Mouse (Mus musculus) embryonic facial prominence, embryonic 11.5 days (tissue): ENCODE data around the gene Tada3. TPM values are rescaled to one million over a fixed set of nuclear protein-coding genes. Genes with fewer than 3 reads are reported as not detected.

Experiments used
- ATAC-seq: fragments of 200-750 bp; cut with Nextera tagmentation; replicated peaks from 2 replicates; pipeline ENCODE4 v1.8.0; 2017; ENCODE audit warnings: low read depth; ENCODE audit not compliant: insufficient number of reproducible peaks, low FRiP score, low TSS enrichment
- DNase-seq: peaks from one replicate; pipeline ENCODE4 v3.0.0-alpha.2; 2015; ENCODE audit warnings: low spot score
- H3K27ac ChIP-seq: fragments of 300-500 bp; sonication (generic); replicated peaks from 2 replicates; pipeline ENCODE4 v1.5.1; 2014; ENCODE audit warnings: mild to moderate bottlenecking, low read depth, low read length, control low read depth
- H3K27me3 ChIP-seq: fragments of 300-500 bp; sonication (generic); 2 replicates; pipeline ENCODE4 v1.6.1; 2014; ENCODE audit warnings: mild to moderate bottlenecking, low read length, moderate library complexity, mixed read lengths; ENCODE audit not compliant: control insufficient read depth, insufficient read depth
- H3K36me3 ChIP-seq: fragments of 300-500 bp; sonication (generic); replicated peaks from 2 replicates; pipeline ENCODE4 v1.6.1; 2014; ENCODE audit warnings: low read depth, mild to moderate bottlenecking, low read length, moderate library complexity, mixed read lengths; ENCODE audit not compliant: control insufficient read depth, insufficient read depth
- H3K4me1 ChIP-seq: fragments of 300-500 bp; sonication (generic); 2 replicates; pipeline ENCODE4 v1.6.1; 2014; ENCODE audit warnings: low read length, mixed read lengths; ENCODE audit not compliant: control insufficient read depth, insufficient read depth
- H3K4me2 ChIP-seq: fragments of 300-500 bp; sonication (generic); 2 replicates; pipeline ENCODE4 v1.6.1; 2014; ENCODE audit warnings: low read depth, mild to moderate bottlenecking, control low read depth, low read length, moderate library complexity
- H3K4me3 ChIP-seq: fragments of 300-500 bp; sonication (generic); 2 replicates; pipeline ENCODE4 v1.5.1; 2014; ENCODE audit warnings: low read depth, low read length, control low read depth
- H3K9ac ChIP-seq: fragments of 300-500 bp; sonication (generic); replicated peaks from 2 replicates; pipeline ENCODE4 v1.6.1; 2014; ENCODE audit warnings: mild to moderate bottlenecking, control low read depth, low read length
- H3K9me3 ChIP-seq: fragments of 300-500 bp; sonication (generic); replicated peaks from 2 replicates; pipeline ENCODE4 v1.6.1; 2016; ENCODE audit warnings: mild to moderate bottlenecking, low read length, inconsistent platforms, mixed read lengths; ENCODE audit not compliant: control insufficient read depth
- WGBS: fragments of 180-500 bp; shearing (Covaris S2); extraction: QIAGEN DNeasy Blood & Tissue Kit; methylation state at CpG from one replicate; pipeline ENCODE4 v1.1.7; 2014; 5-methylcytosine and 5-hydroxymethylcytosine counted together
- polyA plus RNA-seq: library from polyadenylated mRNA; unstranded; fragments of >200 nt; fragmentation: Nextera tagmentation; extraction: Ambion mirVana; gene quantifications from 2 replicates; pipeline ENCODE4 v1.2.1, GENCODE M21; 2014

The Tada3 gene
- polyA plus RNA-seq, 1 experiment from 2014 or later = 44.3 TPM

- DNase-seq (no peak), ATAC-seq (no peak)
- Histone ChIP-seq H3K4me1 (no peaks in the 10 kb centered on the region), H3K4me2 (no peak overlapping the region), H3K36me3 (no peaks in the 10 kb centered on the region), H3K9me3 (no peaks in the 10 kb centered on the region), H3K4me3 (no peak overlapping the region), H3K27me3 (no peaks in the 10 kb centered on the region), H3K27ac (no peak overlapping the region), H3K9ac (no peak overlapping the region)
- WGBS = 61% methylated on average over 1 of the region's 1 CpGs
These were observed 26.5 kb downstream of the Tada3 start for GRCm38 (mm10) chr6:113351161-113351560.

DNA sequence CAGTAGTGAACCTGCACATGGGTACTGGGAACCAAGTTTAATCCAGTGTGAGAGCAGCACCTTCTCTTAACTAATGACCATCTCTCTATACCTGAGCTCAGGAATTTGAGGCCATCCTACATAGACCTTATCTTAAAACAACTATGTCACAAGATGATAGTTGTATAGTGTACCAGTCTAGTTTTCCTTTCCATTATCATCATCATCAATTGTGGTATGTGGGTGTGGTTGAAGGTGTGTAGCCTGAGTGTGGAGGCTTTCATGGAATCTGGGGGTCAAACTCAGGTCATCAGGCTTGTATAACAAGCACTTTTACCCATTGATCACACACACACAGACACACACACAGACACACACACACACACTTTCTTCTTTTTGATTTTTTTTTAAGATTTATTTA, 27.1 kb downstream of the Tada3 start:
- H3K4me1 ChIP-seq = no peaks in the 10 kb centered on the region

DNA sequence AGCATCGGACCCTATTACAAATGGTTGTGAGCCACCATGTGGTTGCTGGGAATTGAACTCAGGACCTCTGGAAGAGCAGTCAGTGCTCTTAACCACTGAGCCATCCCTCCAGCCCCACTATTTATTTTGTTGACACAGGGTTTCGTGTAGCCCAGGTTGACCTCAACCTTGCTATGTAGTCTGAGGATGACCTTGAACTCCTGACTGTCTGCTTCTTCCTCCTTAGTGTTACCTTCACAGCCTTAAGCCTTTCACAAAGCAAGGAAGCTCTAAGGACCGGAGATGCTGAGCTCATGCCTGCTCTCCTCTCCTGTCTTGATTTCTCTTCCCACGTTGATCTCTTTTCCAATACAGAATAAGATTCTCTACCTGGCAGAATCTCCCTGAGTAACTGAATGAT, 30.8 kb downstream of the Tada3 start:
- no peak for DNase-seq
- Histone ChIP-seq H3K4me2 (no peak overlapping the region), H3K27me3 (no peaks in the 10 kb centered on the region), H3K9ac (no peak overlapping the region), H3K36me3 (no peaks in the 10 kb centered on the region), H3K4me3 (no peak overlapping the region), H3K9me3 (no peaks in the 10 kb centered on the region), H3K4me1 (no peaks in the 10 kb centered on the region), H3K27ac (no peak overlapping the region)
- WGBS = 70% methylated on average over 4 of the region's 4 CpGs
- ATAC-seq = no peak

More for the DNA sequence above, 27.1 kb downstream of the Tada3 start:
- DNase-seq (no peak), ATAC-seq (no peak)
- Histone ChIP-seq H3K27ac (no peak overlapping the region), H3K27me3 (no peaks in the 10 kb centered on the region), H3K4me3 (no peak overlapping the region), H3K9me3 (no peaks in the 10 kb centered on the region), H3K4me2 (no peak overlapping the region), H3K36me3 (no peaks in the 10 kb centered on the region), H3K9ac (no peak overlapping the region)

- DNase-seq (no peak), ATAC-seq (no peak)
- H3K9ac ChIP-seq = peak overlapping the region; percentile 76; the same call in 1 of the 2 replicates
- no peaks in the 10 kb centered on the region for H3K4me1 ChIP-seq
- no peak overlapping the region for H3K4me3 ChIP-seq
- H3K36me3 ChIP-seq = no peaks in the 10 kb centered on the region
- no peak overlapping the region for H3K4me2 ChIP-seq
- H3K9me3 ChIP-seq = no peaks in the 10 kb centered on the region
- H3K27ac ChIP-seq = no peak overlapping the region
- 64% methylated on average over 2 of the region's 2 CpGs for WGBS
- no peaks in the 10 kb centered on the region for H3K27me3 ChIP-seq
These were observed 33.4 kb downstream of the Tada3 start for GRCm38 (mm10) chr6:113344321-113344720.

DNA sequence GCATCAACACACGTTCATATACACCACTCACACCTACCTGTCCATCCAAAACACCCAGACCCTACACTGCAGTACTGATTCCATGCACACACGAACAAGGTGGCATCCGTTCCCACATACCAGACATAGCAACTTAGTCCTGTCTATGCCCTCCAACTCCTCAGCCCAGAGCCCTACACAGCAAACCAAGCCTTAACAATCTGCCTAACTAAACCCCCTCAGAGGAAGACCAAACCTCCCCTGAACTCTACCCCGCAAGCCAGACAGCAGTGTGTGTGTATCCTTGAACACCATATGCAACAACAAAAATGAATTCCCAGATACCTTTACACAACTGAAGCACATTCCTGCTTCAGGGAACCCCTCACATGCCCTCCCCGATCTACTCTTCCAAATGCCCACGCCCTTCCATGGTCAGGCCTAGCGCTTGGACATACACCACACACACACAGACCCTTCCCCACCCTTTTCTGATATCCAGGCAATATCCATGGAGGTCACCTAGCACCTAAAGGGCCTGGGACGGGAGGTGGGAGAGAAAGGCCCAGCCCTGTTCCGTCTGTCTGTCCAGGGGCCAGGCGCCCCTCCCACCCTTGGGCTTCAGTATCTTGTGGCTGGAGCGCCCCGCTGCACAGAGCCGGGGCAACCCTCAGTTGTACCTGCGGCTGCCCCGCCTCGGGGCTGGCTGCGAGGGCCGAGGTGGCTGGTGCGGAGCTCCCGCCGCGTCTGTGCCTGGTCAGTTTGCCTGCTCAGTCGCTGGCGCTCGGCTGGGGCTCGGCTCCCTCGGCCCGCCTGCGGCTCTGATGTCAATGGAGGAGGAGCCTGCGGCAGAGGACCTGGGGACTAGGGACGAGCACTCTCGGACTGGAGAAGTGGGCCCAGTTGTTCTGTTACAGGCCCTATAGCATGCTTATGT, 34.2 kb downstream of the Tada3 start, which contains the start of gene Camk1:
TSS of gene Camk1 (minus strand) at position 808 of the 916 bp plus-strand sequence.
- no peaks in the 10 kb centered on the region for H3K4me1 ChIP-seq
- no peaks in the 10 kb centered on the region for H3K9me3 ChIP-seq
- no peak within 1 kb of the TSS for H3K27ac ChIP-seq
- no peaks in the 10 kb centered on the region for H3K36me3 ChIP-seq
- peak within 1 kb of the TSS; percentile 49 for H3K4me3 ChIP-seq
- H3K9ac ChIP-seq = peak within 1 kb of the TSS; percentile 76
- 15% methylated on average over 32 of the region's 32 CpGs for WGBS
- ATAC-seq (peak; percentile 86), DNase-seq (peak; percentile 73)
- no peaks in the 10 kb centered on the region for H3K27me3 ChIP-seq
- H3K4me2 ChIP-seq = peak within 1 kb of the TSS; percentile 76

DNA sequence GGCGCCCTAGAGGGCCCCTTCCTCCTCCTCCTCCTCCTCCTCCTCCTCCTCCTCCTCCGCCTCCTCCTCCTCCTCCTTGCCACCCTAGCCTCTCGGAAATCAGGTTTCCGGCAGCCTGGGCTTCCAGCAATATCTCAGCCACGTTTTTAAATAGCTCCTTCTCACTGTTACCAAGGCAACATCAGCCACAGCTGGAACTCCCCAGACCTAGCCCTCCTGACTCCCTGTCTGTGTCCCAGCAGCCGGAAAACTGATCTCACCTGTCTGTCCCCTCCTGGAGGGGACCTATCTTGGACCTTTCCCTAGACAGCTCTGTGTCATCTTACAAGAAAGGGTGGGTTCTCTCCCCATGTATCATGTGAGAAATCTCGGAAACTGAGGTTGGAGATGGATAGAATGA, 35.4 kb downstream of the Tada3 start:
- H3K9me3 ChIP-seq = no peaks in the 10 kb centered on the region
- H3K4me3 ChIP-seq = no peak overlapping the region
- H3K4me2 ChIP-seq = no peak overlapping the region
- no peak overlapping the region for H3K9ac ChIP-seq
- no peaks in the 10 kb centered on the region for H3K4me1 ChIP-seq
- H3K36me3 ChIP-seq = no peaks in the 10 kb centered on the region
- 65% methylated on average over 3 of the region's 7 CpGs for WGBS
- no peak overlapping the region for H3K27ac ChIP-seq
- peak; percentile 16 for DNase-seq
- no peaks in the 10 kb centered on the region for H3K27me3 ChIP-seq
- no peak for ATAC-seq

GRCm38 (mm10) chr6:113341574-113341973, 36.1 kb downstream of the Tada3 start:
- Histone ChIP-seq H3K9me3 (no peaks in the 10 kb centered on the region), H3K9ac (no peak overlapping the region; the same call in 1 of the 2 replicates), H3K4me1 (no peaks in the 10 kb centered on the region), H3K4me3 (no peak overlapping the region), H3K36me3 (no peaks in the 10 kb centered on the region), H3K27ac (no peak overlapping the region), H3K27me3 (no peaks in the 10 kb centered on the region), H3K4me2 (no peak overlapping the region)
- WGBS = 82% methylated on average over 6 of the region's 6 CpGs
- no peak for ATAC-seq
- DNase-seq = no peak

DNA sequence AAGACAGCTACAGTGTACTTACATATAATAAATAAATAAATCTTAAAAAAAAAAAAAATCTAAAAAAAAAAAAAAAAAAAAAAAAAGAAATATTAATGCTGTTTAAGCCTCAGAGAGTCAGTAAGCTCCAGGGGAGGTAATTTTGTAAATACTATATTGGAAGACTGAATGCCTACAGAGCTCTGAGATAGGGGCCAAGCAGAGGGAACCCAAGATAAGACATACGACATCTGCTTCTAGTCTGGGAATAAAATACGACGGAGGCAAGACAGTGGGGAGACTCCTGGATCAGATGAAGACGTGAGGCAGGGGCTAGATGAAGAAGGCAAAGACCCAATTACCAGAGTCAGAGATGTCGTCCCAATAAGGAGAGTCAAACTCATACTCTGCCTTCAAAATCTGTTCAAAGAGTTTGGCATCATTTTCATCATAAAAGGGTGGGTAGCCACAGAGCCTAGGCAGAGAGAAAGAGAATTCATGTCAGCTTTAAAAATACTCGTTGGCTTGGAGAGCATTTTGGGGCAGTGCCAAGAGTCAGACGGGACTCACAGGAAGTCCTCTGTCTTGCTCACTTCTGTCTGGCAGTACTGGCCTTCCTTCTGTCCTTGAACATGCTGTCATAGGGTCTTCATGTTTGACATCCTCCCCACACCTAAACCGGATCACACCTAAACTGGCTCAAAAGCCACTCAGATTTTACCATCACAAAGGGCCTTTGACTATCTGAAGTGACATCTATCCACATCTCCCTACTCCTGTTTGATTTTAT, 40.6 kb downstream of the Tada3 start:
- WGBS = 81% methylated on average over 8 of the region's 8 CpGs
- no peaks in the 10 kb centered on the region for H3K9me3 ChIP-seq
- no peaks in the 10 kb centered on the region for H3K27me3 ChIP-seq
- DNase-seq (no peak), ATAC-seq (no peak)
- H3K36me3 ChIP-seq = peaks cover 2% of the 10 kb centered on the region
- no peak overlapping the region for H3K4me2 ChIP-seq
- no peaks in the 10 kb centered on the region for H3K4me1 ChIP-seq
- H3K27ac ChIP-seq = no peak overlapping the region
- no peak overlapping the region for H3K9ac ChIP-seq
- H3K4me3 ChIP-seq = no peak overlapping the region
